Mouse (Mus musculus) ES-Bruce4 (cell line): ENCODE results near the gene Lasp1.

Experiments
- CTCF ChIP-seq: IDR thresholded peaks from one replicate; pipeline ENCODE4 v1.8.1; 2011; ENCODE audit warnings: low read depth, low read length
- EP300 ChIP-seq: IDR thresholded peaks from 2 replicates; pipeline ENCODE4 v1.6.1; 2011; ENCODE audit warnings: low read depth, low read length; ENCODE audit not compliant: insufficient read depth
- POLR2A ChIP-seq: IDR thresholded peaks from one replicate; pipeline ENCODE4 v1.8.1; 2011; ENCODE audit warnings: low read length; ENCODE audit not compliant: insufficient read depth

GRCm38 (mm10) chr11:97813085-97813484 is 14.3 kb downstream of the Lasp1 start:
- TF ChIP-seq EP300: 0 out of 2 replicates have a peak, but pooled peaks have one; percentile 61
- TF ChIP-seq CTCF: no peak
- TF ChIP-seq POLR2A: no peak
